Mouse (Mus musculus): ENCODE measurements at regions not wholly inside any gene's neighbourhood (a gene's known extent, or its start where the extent isn't known, plus 50 kb on each side); places are given as distances from the start of the nearest gene placed in this dataset.

DNA sequence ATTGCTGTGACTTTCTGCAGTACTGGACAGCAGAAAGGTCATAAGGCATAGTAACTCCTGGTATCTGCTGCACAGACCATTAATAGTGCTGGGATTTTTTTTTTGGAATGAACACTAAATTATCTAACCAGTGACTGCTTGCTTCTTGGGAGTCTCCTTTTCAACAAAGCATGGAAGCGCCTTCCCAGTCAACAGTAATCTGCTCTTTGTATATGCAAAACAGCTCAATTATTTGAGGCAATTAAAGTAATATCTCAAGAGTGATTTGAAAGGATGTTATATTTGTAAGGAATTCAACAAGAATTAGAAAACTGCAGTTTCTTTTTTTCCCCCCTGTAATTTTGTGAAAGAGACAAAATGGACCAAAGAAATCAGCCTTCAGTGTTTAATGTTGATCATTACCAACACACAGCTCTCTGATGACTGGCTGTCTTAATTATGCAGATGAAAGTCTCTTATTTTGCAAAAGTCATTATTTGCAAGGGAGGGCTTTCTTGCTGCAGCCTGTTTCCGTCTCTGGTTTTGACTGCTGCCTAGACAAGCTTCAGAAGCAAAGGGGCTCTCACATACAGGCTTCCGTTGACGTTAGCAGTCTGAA lies 260.3 kb upstream of the Arpp21 start:
- H3K27ac ChIP-seq (replicated peaks), result no peak overlapping the region
- WGBS, result 64% methylated on average over 4 of the region's 4 CpGs
- H3K4me3 ChIP-seq (replicated peaks), result no peak overlapping the region
- ATAC-seq (ENCODE audit: low FRiP score), result no peak
- H3K4me1 ChIP-seq, result no peaks in the 10 kb centered on the region
- H3K27me3 ChIP-seq (replicated peaks), result no peaks in the 10 kb centered on the region
- H3K9ac ChIP-seq (replicated peaks), result no peak overlapping the region
- no peak overlapping the region for H3K4me2 ChIP-seq
- no peaks in the 10 kb centered on the region for H3K9me3 ChIP-seq (replicated peaks)
- no peaks in the 10 kb centered on the region for H3K36me3 ChIP-seq

DNA sequence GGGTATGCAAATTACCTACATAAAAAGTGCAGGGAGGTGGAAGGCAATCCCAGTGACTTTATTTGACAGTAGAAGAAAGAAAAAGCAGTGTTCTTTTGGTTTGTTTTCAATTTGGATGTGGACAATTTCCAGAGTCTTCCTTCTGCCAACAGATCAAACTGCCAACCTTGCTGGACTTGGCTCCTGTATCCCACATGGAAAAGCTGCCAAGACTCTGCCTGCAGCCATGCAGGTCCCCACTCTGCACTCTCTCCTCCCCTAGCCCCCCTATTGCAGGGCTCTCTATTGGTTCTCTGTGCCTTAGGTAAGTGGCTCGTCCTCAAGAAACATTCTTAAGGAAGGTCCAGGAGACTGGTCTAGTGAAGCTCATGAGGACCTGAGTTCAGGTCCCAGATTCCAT lies 255.2 kb upstream of the Arpp21 start:
- no peaks in the 10 kb centered on the region for H3K27me3 ChIP-seq (replicated peaks)
- WGBS, result 68% methylated on average over 1 of the region's 1 CpGs
- H3K4me3 ChIP-seq (replicated peaks), result no peak overlapping the region
- H3K9me3 ChIP-seq (replicated peaks), result no peaks in the 10 kb centered on the region
- H3K36me3 ChIP-seq, result no peaks in the 10 kb centered on the region
- ATAC-seq (ENCODE audit: low FRiP score), result no peak
- no peak overlapping the region for H3K4me2 ChIP-seq
- no peak overlapping the region for H3K27ac ChIP-seq (replicated peaks)
- H3K4me1 ChIP-seq, result no peaks in the 10 kb centered on the region
- H3K9ac ChIP-seq (replicated peaks), result no peak overlapping the region

DNA sequence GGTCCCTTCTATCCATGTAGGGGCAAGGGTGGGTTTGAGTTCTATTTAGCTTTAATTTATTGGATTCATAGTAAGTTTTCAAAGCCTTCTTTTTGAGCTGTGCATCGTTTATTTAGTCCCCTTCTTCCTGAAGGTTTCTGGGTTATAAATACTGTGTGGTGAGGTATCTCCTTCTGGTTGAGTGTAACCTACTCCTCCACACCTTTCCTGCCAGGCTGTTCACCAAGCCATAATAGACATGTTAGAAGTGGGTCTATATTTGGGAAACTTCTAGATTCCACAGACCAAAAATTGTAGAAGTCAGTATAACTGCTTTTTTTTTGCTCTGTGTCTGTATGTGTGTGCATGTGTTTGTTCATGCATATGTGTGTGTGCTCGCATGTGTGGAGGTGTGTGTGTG lies 240.9 kb upstream of the Arpp21 start:
- no peak overlapping the region for H3K27ac ChIP-seq (replicated peaks)
- no peaks in the 10 kb centered on the region for H3K4me1 ChIP-seq
- 87% methylated on average over 2 of the region's 2 CpGs for WGBS
- no peak for ATAC-seq (ENCODE audit: low FRiP score)
- no peak overlapping the region for H3K4me3 ChIP-seq (replicated peaks)
- no peak overlapping the region for H3K4me2 ChIP-seq
- H3K27me3 ChIP-seq (replicated peaks), result no peaks in the 10 kb centered on the region
- H3K9me3 ChIP-seq (replicated peaks), result no peaks in the 10 kb centered on the region
- no peaks in the 10 kb centered on the region for H3K36me3 ChIP-seq
- no peak overlapping the region for H3K9ac ChIP-seq (replicated peaks)

DNA sequence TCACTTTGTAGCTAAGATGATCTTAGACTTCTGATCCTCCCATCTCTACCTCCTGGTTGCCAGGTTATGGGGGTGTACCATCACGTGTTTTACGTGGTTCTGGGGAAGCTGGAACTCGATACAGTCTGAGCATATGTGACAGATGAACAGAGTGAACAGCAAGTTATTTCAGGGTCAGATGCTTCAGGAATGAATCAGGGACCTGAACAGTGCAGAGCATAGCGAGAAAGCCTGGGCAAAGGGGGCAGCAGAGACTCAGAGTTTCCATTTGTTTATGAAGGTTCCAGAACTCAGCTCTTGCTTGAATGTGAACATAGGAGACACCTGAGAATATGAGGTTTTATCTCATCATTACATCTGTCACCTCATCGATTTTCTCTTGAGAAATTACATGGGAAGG lies 221.9 kb upstream of the Arpp21 start:
- Histone ChIP-seq H3K36me3 (no peaks in the 10 kb centered on the region), H3K9ac (replicated peaks) (no peak overlapping the region), H3K4me3 (replicated peaks) (no peak overlapping the region), H3K4me2 (no peak overlapping the region), H3K27me3 (replicated peaks) (no peaks in the 10 kb centered on the region), H3K27ac (replicated peaks) (no peak overlapping the region), H3K9me3 (replicated peaks) (no peaks in the 10 kb centered on the region), H3K4me1 (peaks cover 7% of the 10 kb centered on the region; the same call in 1 of the 2 replicates)
- no peak for ATAC-seq (ENCODE audit: low FRiP score)
- WGBS, result 84% methylated on average over 5 of the region's 5 CpGs

DNA sequence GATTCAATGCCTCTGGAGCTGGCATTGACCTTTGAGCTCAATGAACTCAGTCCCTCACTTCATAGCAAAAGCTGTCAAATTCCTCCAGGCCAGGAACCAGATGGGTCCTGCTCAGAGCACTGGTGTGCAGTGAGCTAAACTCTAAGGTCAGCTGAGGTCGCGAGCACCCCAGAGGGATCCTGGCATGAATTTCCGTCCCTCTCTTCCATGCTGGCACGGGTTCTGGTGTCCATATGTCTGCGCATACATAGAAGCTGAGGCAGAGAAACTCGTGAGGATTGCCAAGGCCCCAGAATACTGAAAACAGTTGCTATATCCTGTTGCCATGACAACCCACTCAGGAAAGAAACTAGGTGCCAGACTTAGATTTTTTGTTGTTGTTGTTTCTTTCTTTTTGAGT lies 219.0 kb upstream of the Arpp21 start:
- Histone ChIP-seq H3K27me3 (replicated peaks) (no peaks in the 10 kb centered on the region), H3K4me3 (replicated peaks) (no peak overlapping the region), H3K4me1 (peaks cover 7% of the 10 kb centered on the region; the same call in 1 of the 2 replicates), H3K9ac (replicated peaks) (no peak overlapping the region), H3K4me2 (no peak overlapping the region), H3K9me3 (replicated peaks) (no peaks in the 10 kb centered on the region), H3K27ac (replicated peaks) (no peak overlapping the region), H3K36me3 (no peaks in the 10 kb centered on the region)
- ATAC-seq (ENCODE audit: low FRiP score), result no peak
- WGBS, result 42% methylated on average over 6 of the region's 6 CpGs

DNA sequence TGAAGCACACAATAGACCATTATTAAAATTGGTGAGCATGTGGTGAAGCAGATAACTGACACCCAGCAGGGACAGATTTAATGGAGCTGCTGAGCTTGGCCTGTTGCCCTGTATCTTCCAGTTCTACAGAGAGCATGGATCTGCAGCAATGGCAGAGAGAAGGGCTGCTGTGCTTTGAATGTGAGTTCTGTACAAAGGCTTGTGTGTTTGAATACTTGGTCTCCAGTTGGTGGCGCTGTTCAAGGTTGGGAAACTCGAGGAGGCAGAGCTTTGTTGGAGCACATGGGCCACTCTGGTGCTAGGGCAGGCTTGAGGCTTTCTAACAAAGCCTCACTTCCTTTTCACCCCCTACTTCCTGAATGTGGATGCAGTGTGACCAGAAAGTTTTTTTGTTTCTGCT lies 211.8 kb upstream of the Arpp21 start:
- no peaks in the 10 kb centered on the region for H3K36me3 ChIP-seq
- H3K4me2 ChIP-seq, result no peak overlapping the region
- H3K9me3 ChIP-seq (replicated peaks), result no peaks in the 10 kb centered on the region
- H3K27ac ChIP-seq (replicated peaks), result no peak overlapping the region
- ATAC-seq (ENCODE audit: low FRiP score), result 0 out of 2 replicates have a peak, but pooled peaks have one; percentile 41
- no peak overlapping the region for H3K4me3 ChIP-seq (replicated peaks)
- no peaks in the 10 kb centered on the region for H3K27me3 ChIP-seq (replicated peaks)
- 17% methylated on average over 2 of the region's 2 CpGs for WGBS
- no peak overlapping the region for H3K9ac ChIP-seq (replicated peaks)
- no peaks in the 10 kb centered on the region for H3K4me1 ChIP-seq

DNA sequence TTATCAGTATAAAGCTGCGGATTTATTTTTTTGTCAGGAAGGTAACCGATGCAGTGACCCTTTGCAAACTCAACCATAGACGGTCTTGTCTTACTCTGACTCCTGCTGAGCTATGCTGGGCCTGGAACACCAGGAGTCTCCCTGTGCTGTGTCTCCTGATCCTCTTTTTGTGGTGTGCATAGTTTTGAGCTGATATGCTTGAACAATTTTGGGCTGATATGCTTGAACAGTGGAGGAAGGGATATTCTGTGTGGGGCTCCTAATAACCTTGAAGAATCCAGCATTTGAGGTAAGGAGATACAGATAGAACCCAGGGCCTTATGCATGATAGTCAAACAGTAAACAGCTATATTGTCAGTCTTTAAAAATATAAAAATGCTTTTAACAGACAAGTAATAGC lies 211.2 kb upstream of the Arpp21 start:
- Histone ChIP-seq H3K27ac (replicated peaks) (no peak overlapping the region), H3K4me2 (no peak overlapping the region)
- ATAC-seq (ENCODE audit: low FRiP score), result no peak

DNA sequence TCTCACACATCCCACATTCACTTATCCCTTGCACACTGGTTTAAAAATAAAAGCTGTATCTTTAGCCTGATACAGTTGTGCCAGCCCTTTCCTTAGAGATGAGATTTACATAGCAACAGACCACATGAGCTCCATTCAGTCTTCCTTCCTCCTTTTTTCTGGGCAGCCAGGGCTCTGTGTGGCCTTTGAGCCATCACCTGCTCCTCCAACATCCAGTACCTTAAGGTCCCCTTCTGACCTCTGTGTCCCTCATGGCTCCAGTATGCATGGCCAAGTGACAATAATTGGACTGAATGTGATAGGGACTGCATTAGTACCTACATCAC lies 210.3 kb upstream of the Arpp21 start:
- ATAC-seq (ENCODE audit: low FRiP score), result no peak
- H3K27ac ChIP-seq (replicated peaks), result no peak overlapping the region
- H3K36me3 ChIP-seq, result no peaks in the 10 kb centered on the region
- no peak overlapping the region for H3K9ac ChIP-seq (replicated peaks)
- H3K9me3 ChIP-seq (replicated peaks), result no peaks in the 10 kb centered on the region
- H3K4me1 ChIP-seq, result no peaks in the 10 kb centered on the region
- H3K4me3 ChIP-seq (replicated peaks), result no peak overlapping the region
- no peak overlapping the region for H3K4me2 ChIP-seq
- no peaks in the 10 kb centered on the region for H3K27me3 ChIP-seq (replicated peaks)

More for the DNA sequence above, 211.2 kb upstream of the Arpp21 start:
- no peaks in the 10 kb centered on the region for H3K4me1 ChIP-seq
- no peak overlapping the region for H3K9ac ChIP-seq (replicated peaks)
- H3K36me3 ChIP-seq, result no peaks in the 10 kb centered on the region
- 76% methylated on average over 3 of the region's 3 CpGs for WGBS
- H3K27me3 ChIP-seq (replicated peaks), result no peaks in the 10 kb centered on the region
- no peaks in the 10 kb centered on the region for H3K9me3 ChIP-seq (replicated peaks)
- no peak overlapping the region for H3K4me3 ChIP-seq (replicated peaks)

DNA sequence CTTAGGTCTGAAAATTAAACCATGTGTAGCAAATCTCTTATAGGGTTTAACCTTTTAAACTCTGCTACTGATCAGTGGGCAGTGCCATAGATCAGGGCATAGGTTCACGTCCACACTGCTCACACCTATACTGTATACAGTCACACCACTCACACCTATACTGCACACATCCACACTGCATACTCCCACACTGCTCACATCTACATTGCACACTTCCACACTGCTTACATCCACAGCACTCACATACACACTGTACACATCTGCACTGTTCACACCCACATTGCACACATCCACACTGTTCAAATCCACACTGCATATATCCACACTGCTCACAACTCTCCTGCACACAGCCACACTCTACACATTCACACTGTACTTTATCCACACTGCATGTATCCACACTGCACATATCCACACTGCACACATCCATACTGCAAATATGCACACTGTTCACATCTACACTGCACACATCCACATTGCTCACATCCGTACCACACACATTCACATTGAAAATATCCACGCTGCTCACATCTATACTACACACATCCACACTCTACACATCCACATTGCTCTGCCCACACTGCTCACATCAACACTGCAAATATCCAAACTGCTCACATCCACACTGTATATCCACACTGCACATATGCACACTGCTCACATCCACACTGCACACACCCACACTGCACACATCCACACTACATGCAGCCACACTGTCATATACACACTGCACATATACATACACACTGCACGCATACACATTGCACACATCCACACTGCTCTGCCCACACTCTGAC lies 209.7 kb upstream of the Arpp21 start:
- Histone ChIP-seq H3K36me3 (no peaks in the 10 kb centered on the region), H3K4me2 (no peak overlapping the region), H3K9me3 (replicated peaks) (no peaks in the 10 kb centered on the region), H3K4me3 (replicated peaks) (no peak overlapping the region), H3K27ac (replicated peaks) (no peak overlapping the region), H3K9ac (replicated peaks) (no peak overlapping the region), H3K4me1 (no peaks in the 10 kb centered on the region), H3K27me3 (replicated peaks) (no peaks in the 10 kb centered on the region)
- ATAC-seq (ENCODE audit: low FRiP score), result no peak; the same call in 1 of the 2 replicates
- WGBS, result 93% methylated on average over 4 of the region's 4 CpGs

DNA sequence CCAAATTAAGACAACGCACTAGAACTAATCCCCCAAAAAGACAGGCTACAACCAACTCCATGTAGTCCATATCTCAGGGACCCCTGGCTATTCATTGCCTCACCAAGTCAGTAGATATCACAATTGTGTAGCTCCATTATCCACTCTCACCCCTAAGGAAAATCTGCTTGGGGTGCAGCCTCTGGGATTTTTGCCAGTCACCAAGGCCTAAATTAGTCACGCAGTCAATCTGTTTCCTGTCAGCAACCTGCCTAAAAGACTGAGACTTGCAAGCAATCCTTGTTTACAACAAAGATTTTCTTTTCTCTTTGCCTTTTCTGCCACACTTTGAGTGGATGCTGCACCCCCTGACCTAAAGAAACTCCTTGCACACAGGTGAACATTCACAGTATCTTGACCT lies 208.5 kb upstream of the Arpp21 start:
- no peaks in the 10 kb centered on the region for H3K4me1 ChIP-seq
- no peaks in the 10 kb centered on the region for H3K36me3 ChIP-seq
- WGBS, result 75% methylated on average over 2 of the region's 2 CpGs
- H3K9ac ChIP-seq (replicated peaks), result no peak overlapping the region
- H3K27ac ChIP-seq (replicated peaks), result no peak overlapping the region
- no peaks in the 10 kb centered on the region for H3K9me3 ChIP-seq (replicated peaks)
- H3K4me2 ChIP-seq, result no peak overlapping the region
- no peaks in the 10 kb centered on the region for H3K27me3 ChIP-seq (replicated peaks)
- ATAC-seq (ENCODE audit: low FRiP score), result no peak
- no peak overlapping the region for H3K4me3 ChIP-seq (replicated peaks)

DNA sequence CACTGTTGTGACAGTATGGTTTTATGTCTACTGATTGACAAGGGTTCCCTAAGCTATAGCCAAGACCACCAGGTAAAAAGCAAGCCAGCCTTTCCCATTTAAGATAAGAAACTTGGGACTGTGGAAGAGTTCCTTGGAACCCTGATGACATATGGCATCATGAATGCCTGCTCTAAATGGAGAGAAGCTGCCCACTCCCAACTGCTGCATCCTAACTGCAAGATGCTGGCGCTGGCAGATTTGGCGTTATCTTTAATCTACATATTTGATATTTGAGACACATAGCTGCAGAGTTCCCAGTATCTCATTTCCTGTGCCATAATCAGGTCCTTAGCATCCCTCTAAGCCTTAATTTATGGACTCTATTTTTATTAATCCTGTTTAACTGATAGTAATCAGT lies 200.4 kb upstream of the Arpp21 start:
- H3K9me3 ChIP-seq (replicated peaks), result no peaks in the 10 kb centered on the region
- H3K4me2 ChIP-seq, result no peak overlapping the region
- H3K9ac ChIP-seq (replicated peaks), result no peak overlapping the region
- no peak for ATAC-seq (ENCODE audit: low FRiP score)
- H3K4me1 ChIP-seq, result no peaks in the 10 kb centered on the region
- 93% methylated on average over 2 of the region's 2 CpGs for WGBS
- no peaks in the 10 kb centered on the region for H3K36me3 ChIP-seq
- H3K27me3 ChIP-seq (replicated peaks), result no peaks in the 10 kb centered on the region
- no peak overlapping the region for H3K4me3 ChIP-seq (replicated peaks)
- no peak overlapping the region for H3K27ac ChIP-seq (replicated peaks)

DNA sequence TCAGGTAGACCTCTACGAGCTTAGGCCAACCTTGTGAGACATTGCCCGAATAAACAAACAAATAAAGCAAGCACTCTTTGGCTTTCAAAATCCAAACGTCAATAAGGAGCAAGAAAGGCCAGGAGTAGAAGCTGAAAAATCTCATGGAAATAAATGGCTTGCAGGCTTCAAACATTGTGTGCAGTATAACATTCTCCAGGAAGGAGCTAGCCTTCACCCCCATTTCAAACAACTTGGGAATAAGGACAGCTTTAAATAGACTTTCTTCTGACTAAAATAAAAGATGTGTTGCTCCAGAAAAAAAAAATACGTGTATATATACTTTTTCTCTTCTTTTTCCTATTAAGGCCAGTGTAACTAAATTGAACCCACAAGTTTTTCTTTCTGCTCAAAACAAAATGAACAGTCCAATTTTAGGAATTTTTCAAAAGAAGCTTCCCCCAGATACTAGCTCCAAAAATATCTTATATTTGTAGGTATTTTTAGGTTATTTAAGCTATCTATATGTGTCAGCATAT lies 196.2 kb upstream of the Arpp21 start:
- no peak overlapping the region for H3K9ac ChIP-seq (replicated peaks)
- WGBS, result 84% methylated on average over 4 of the region's 4 CpGs
- H3K4me2 ChIP-seq, result no peak overlapping the region
- no peaks in the 10 kb centered on the region for H3K4me1 ChIP-seq
- no peak overlapping the region for H3K4me3 ChIP-seq (replicated peaks)
- H3K9me3 ChIP-seq (replicated peaks), result no peaks in the 10 kb centered on the region
- H3K27me3 ChIP-seq (replicated peaks), result no peaks in the 10 kb centered on the region
- no peak for ATAC-seq (ENCODE audit: low FRiP score)
- H3K27ac ChIP-seq (replicated peaks), result no peak overlapping the region
- H3K36me3 ChIP-seq, result no peaks in the 10 kb centered on the region
